Mouse (Mus musculus) liver, embryonic 11.5 days (tissue): Measurements from ENCODE around the gene Arhgap27. TPM values are rescaled to one million over a fixed set of nuclear protein-coding genes. Genes with fewer than 3 reads are reported as not detected.

Experiments used
- ATAC-seq: fragments of 200-750 bp; cut with Nextera tagmentation; replicated peaks from 2 replicates; pipeline ENCODE4 v1.8.0; 2017; ENCODE audit warnings: moderate number of reproducible peaks, mild to moderate bottlenecking, moderate TSS enrichment, moderate library complexity; ENCODE audit not compliant: low FRiP score
- DNase-seq: peaks from one replicate; pipeline ENCODE4 v3.0.0-alpha.2; 2017; ENCODE audit warnings: low spot score
- H3K27ac ChIP-seq: fragments of 300-500 bp; sonication (generic); 2 replicates; pipeline ENCODE4 v1.5.1; 2014; ENCODE audit warnings: mild to moderate bottlenecking, low read depth, low read length, control low read depth
- H3K27me3 ChIP-seq: fragments of 300-500 bp; sonication (generic); replicated peaks from 2 replicates; pipeline ENCODE4 v1.6.1; 2014; ENCODE audit warnings: low read length, mixed read lengths; ENCODE audit not compliant: control insufficient read depth, insufficient read depth
- H3K36me3 ChIP-seq: fragments of 300-500 bp; sonication (generic); 2 replicates; pipeline ENCODE4 v1.6.1; 2014; ENCODE audit warnings: mild to moderate bottlenecking, low read length, moderate library complexity, mixed read lengths; ENCODE audit not compliant: control insufficient read depth, insufficient read depth
- H3K4me1 ChIP-seq: fragments of 300-500 bp; sonication (generic); replicated peaks from 2 replicates; pipeline ENCODE4 v1.6.1; 2014; ENCODE audit warnings: low read length, mixed read lengths; ENCODE audit not compliant: control insufficient read depth, insufficient read depth
- H3K4me2 ChIP-seq: fragments of 300-500 bp; sonication (generic); 2 replicates; pipeline ENCODE4 v1.6.1; 2014; ENCODE audit warnings: mild to moderate bottlenecking, control low read depth, moderate library complexity
- H3K4me3 ChIP-seq: fragments of 300-500 bp; sonication (generic); 2 replicates; pipeline ENCODE4 v1.5.1; 2014; ENCODE audit warnings: low read depth, low read length, control low read depth
- H3K9ac ChIP-seq: fragments of 300-500 bp; sonication (generic); 2 replicates; pipeline ENCODE4 v1.6.1; 2014; ENCODE audit warnings: low read depth, low read length, control low read depth
- H3K9me3 ChIP-seq: fragments of 300-500 bp; sonication (generic); 2 replicates; pipeline ENCODE4 v1.6.1; 2016; ENCODE audit warnings: low read length, inconsistent platforms, mixed read lengths; ENCODE audit not compliant: control insufficient read depth
- WGBS: fragments of 180-500 bp; shearing (Covaris S2); extraction: QIAGEN DNeasy Blood & Tissue Kit; methylation state at CpG from one replicate; pipeline ENCODE4 v1.1.7; 2014; 5-methylcytosine and 5-hydroxymethylcytosine counted together
- polyA plus RNA-seq: library from polyadenylated mRNA; unstranded; fragments of >200 nt; fragmentation: Nextera tagmentation; extraction: Ambion mirVana; gene quantifications from 2 replicates; pipeline ENCODE4 v1.2.1, GENCODE M21; 2014

Arhgap27 gene
- polyA plus RNA-seq, 1 experiment from 2014 or later, result 5.1 TPM

GRCm38 (mm10) chr11:103338671-103339070 lies 24.8 kb downstream of the Arhgap27 start:
- no peak overlapping the region for H3K9ac ChIP-seq
- no peaks in the 10 kb centered on the region for H3K9me3 ChIP-seq
- no peak overlapping the region for H3K4me3 ChIP-seq
- H3K4me1 ChIP-seq, result 0 out of 2 replicates have a peak, but pooled peaks cover 2% of the 10 kb centered on the region
- WGBS, result 83% methylated on average over 6 of the region's 6 CpGs
- peaks cover 6% of the 10 kb centered on the region for H3K27me3 ChIP-seq
- no peaks in the 10 kb centered on the region for H3K36me3 ChIP-seq
- DNase-seq (no peak), ATAC-seq (no peak)
- no peak overlapping the region for H3K27ac ChIP-seq
- H3K4me2 ChIP-seq, result no peak overlapping the region

DNA sequence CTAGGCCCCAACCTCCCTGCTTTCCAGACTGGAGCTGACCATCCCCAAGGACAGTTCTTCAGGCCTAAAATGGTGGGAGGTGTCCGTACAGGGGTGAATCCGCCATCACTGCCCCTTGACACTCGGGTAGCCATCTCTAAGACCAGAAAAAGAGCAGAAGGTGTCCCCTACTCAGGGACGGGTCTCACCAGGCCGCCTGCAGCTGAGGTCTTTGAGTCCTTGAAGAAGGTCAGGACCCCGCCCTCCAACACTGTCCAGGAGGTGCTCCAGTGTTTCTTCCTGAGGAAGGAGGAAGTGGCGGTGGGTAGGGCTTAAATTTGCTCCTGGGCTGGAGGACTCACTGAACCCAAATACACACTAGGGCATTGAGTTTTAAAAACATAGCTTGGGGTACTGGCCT lies 25.4 kb downstream of the Arhgap27 start:
- H3K27me3 ChIP-seq, result peaks cover 11% of the 10 kb centered on the region
- DNase-seq (no peak), ATAC-seq (no peak)
- no peak overlapping the region for H3K4me2 ChIP-seq
- no peaks in the 10 kb centered on the region for H3K9me3 ChIP-seq
- H3K4me3 ChIP-seq, result no peak overlapping the region
- no peak overlapping the region for H3K27ac ChIP-seq
- H3K36me3 ChIP-seq, result no peaks in the 10 kb centered on the region
- H3K4me1 ChIP-seq, result 0 out of 2 replicates have a peak, but pooled peaks cover 2% of the 10 kb centered on the region
- H3K9ac ChIP-seq, result no peak overlapping the region
- 77% methylated on average over 7 of the region's 7 CpGs for WGBS

DNA sequence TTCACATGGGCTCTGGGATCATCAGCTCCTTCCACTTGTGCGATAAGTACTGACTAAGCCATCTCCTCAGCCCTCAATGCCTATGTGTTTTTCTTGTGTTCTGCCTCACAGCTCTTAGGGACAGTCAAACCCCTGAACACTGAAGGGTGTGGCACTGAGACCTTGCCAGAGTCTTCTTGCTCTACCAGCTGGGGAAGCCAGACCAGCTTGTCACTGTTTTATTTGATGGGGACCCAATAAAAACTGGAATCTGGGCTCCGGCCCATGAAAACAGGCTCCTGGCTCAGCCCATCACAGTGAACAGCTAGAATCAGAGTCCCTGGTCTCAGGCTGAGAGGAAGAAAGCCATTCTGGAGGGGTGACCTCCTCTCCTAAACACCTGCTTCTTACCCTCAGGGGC lies 26.3 kb downstream of the Arhgap27 start:
- ATAC-seq (no peak), DNase-seq (no peak)
- H3K27me3 ChIP-seq, result peaks cover 19% of the 10 kb centered on the region
- H3K36me3 ChIP-seq, result no peaks in the 10 kb centered on the region
- H3K27ac ChIP-seq, result no peak overlapping the region
- 95% methylated on average over 2 of the region's 2 CpGs for whole genome bisulfite sequencing
- no peak overlapping the region for H3K9ac ChIP-seq
- no peaks in the 10 kb centered on the region for H3K9me3 ChIP-seq
- no peak overlapping the region for H3K4me3 ChIP-seq
- peaks cover 2% of the 10 kb centered on the region; the same call in 1 of the 2 replicates for H3K4me1 ChIP-seq
- H3K4me2 ChIP-seq, result no peak overlapping the region

DNA sequence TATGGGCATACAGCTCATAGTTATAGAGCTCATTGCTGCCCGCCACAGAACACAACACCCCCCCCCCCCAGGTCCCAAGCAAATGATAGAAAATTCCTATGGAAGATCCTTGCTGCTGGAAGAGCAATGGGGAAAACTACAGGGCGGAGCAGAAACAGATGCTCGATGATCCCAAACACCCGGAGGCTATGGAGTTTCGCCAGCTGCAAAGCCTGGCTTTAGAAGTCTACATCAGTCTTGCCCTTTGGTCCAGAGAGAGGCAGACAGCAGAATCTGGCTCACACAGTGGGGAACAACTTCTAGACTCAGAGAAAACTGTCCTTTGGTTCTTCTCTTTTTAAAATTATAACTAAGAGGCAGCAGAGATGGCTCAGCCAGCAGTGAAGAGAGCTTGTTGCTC lies 27.9 kb downstream of the Arhgap27 start:
- DNase-seq (no peak), ATAC-seq (no peak)
- no peak overlapping the region for H3K27ac ChIP-seq
- WGBS, result 88% methylated on average over 5 of the region's 5 CpGs
- H3K4me3 ChIP-seq, result no peak overlapping the region
- H3K27me3 ChIP-seq, result peaks cover 20% of the 10 kb centered on the region
- H3K4me1 ChIP-seq, result peaks cover 2% of the 10 kb centered on the region; the same call in 1 of the 2 replicates
- H3K36me3 ChIP-seq, result no peaks in the 10 kb centered on the region
- H3K9me3 ChIP-seq, result no peaks in the 10 kb centered on the region
- no peak overlapping the region for H3K4me2 ChIP-seq
- H3K9ac ChIP-seq, result no peak overlapping the region

- DNase-seq, result no peak
- Histone ChIP-seq H3K4me1 (no peaks in the 10 kb centered on the region; the same call in 1 of the 2 replicates), H3K4me3 (no peak overlapping the region), H3K27ac (no peak overlapping the region), H3K4me2 (no peak overlapping the region), H3K36me3 (no peaks in the 10 kb centered on the region), H3K9ac (no peak overlapping the region), H3K9me3 (no peaks in the 10 kb centered on the region), H3K27me3 (peaks cover 20% of the 10 kb centered on the region)
- no peak for ATAC-seq
- WGBS, result 89% methylated on average over 9 of the region's 9 CpGs
These were observed 28.6 kb downstream of the Arhgap27 start for GRCm38 (mm10) chr11:103334925-103335324.

- no peaks in the 10 kb centered on the region for H3K9me3 ChIP-seq
- no peak overlapping the region for H3K4me3 ChIP-seq
- H3K9ac ChIP-seq, result no peak overlapping the region
- peak overlapping the region; percentile 37; the same call in 1 of the 2 replicates for H3K4me2 ChIP-seq
- H3K27me3 ChIP-seq, result peaks cover 20% of the 10 kb centered on the region
- WGBS, result 36% methylated on average over 40 of the region's 40 CpGs
- no peaks in the 10 kb centered on the region for H3K36me3 ChIP-seq
- no peak for ATAC-seq
- H3K27ac ChIP-seq, result no peak overlapping the region
- H3K4me1 ChIP-seq, result no peaks in the 10 kb centered on the region; the same call in 1 of the 2 replicates
- peak; percentile 58 for DNase-seq
These were observed 29.6 kb downstream of the Arhgap27 start for GRCm38 (mm10) chr11:103333719-103334398.

- peak overlapping the region; percentile 37 for H3K4me2 ChIP-seq
These were observed 30.4 kb downstream of the Arhgap27 start for GRCm38 (mm10) chr11:103332890-103333651.

GRCm38 (mm10) chr11:103332186-103332889 lies 31.2 kb downstream of the Arhgap27 start:
- H3K4me3 ChIP-seq, result no peak overlapping the region; the same call in 1 of the 2 replicates
- ATAC-seq, result peak; percentile 26; the same call in 1 of the 2 replicates
- H3K9me3 ChIP-seq, result no peaks in the 10 kb centered on the region
- H3K27me3 ChIP-seq, result peaks cover 20% of the 10 kb centered on the region
- WGBS, result 33% methylated on average over 18 of the region's 18 CpGs
- H3K9ac ChIP-seq, result no peak overlapping the region
- no peaks in the 10 kb centered on the region; the same call in 1 of the 2 replicates for H3K4me1 ChIP-seq
- H3K4me2 ChIP-seq, result peak overlapping the region; percentile 37
- no peak overlapping the region for H3K27ac ChIP-seq
- H3K36me3 ChIP-seq, result no peaks in the 10 kb centered on the region
- DNase-seq, result peak; percentile 75

More at GRCm38 (mm10) chr11:103332890-103333651, 30.4 kb downstream of the Arhgap27 start:
- Histone ChIP-seq H3K9me3 (no peaks in the 10 kb centered on the region), H3K27me3 (peaks cover 20% of the 10 kb centered on the region), H3K36me3 (no peaks in the 10 kb centered on the region), H3K9ac (no peak overlapping the region), H3K4me1 (no peaks in the 10 kb centered on the region; the same call in 1 of the 2 replicates), H3K27ac (no peak overlapping the region), H3K4me3 (no peak overlapping the region; the same call in 1 of the 2 replicates)
- 51% methylated on average over 34 of the region's 34 CpGs for WGBS
- ATAC-seq, result no peak; the same call in 1 of the 2 replicates
- no peak for DNase-seq
